ENCODE assay signal across 8 mouse cellular contexts in genomic region chr10:17722653-17723410, GRCm38 (mm10). TPM values are rescaled to one million over a fixed set of nuclear protein-coding genes. Genes with fewer than 3 reads are reported as not detected.
DNase-seq lines count a peak whose midpoint lies in the region; ATAC-seq and TF ChIP-seq lines count a peak whose summit lies in the region.

Cited2 (plus strand) TSS chr10:17723218.

- H3K9ac ChIP-seq in kidney, embryonic 15.5 days, result peak within 1 kb of the TSS; percentile 96

- peak; percentile 98 for DNase-seq in A20 (ENCODE audit: low read depth, low spot score)
- DNase-seq in heart, embryonic 10.5 days (ENCODE audit: low spot score), result peak; percentile 97
- DNase-seq in liver, result peak; percentile 95
- DNase-seq in spleen, postnatal 4 days (ENCODE audit: low spot score in 2 of 2), result peak; percentile 96 to 99

- H3K4me1 ChIP-seq in bone marrow macrophage, adult 2 months (ENCODE audit: control insufficient read depth, insufficient read depth, low read length), result peaks cover 32% of the 10 kb centered on the region
- peaks cover 13% of the 10 kb centered on the region for H3K4me1 ChIP-seq in embryonic fibroblast, embryonic 13.5 days (ENCODE audit: control insufficient read depth, insufficient read depth, low read length)
- H3K4me1 ChIP-seq in heart, embryonic 10.5 days, result peaks cover 43% of the 10 kb centered on the region
- H3K4me1 ChIP-seq in kidney, embryonic 15.5 days, result peaks cover 34% of the 10 kb centered on the region

- peak; percentile 99 for TF ChIP-seq POLR2A in bone marrow macrophage, adult 2 months (IDR thresholded peaks at IDR 0.05; ENCODE audit: borderline replicate concordance, low read depth, low read length)
- TF ChIP-seq POLR2A in embryonic fibroblast, embryonic 13.5 days (IDR thresholded peaks at IDR 0.05; ENCODE audit: low read depth, low read length), result peak; percentile 100

- ATAC-seq in kidney, embryonic 15.5 days (replicated peaks; ENCODE audit: low FRiP score), result peak; percentile 88
- ATAC-seq in monocyte, adult 5-6 weeks (replicated peaks; ENCODE audit: insufficient number of reproducible peaks, low FRiP score, low TSS enrichment, poor library complexity, severe bottlenecking), result peak; percentile 69

- peak within 1 kb of the TSS; percentile 99 for H3K27ac ChIP-seq in bone marrow macrophage, adult 2 months (ENCODE audit: insufficient read depth, low read depth, low read length)
- H3K27ac ChIP-seq in embryonic fibroblast, embryonic 13.5 days (ENCODE audit: insufficient read depth, low read length), result peak within 1 kb of the TSS; percentile 91
- H3K27ac ChIP-seq in heart, embryonic 10.5 days, result peak within 1 kb of the TSS; percentile 97
- peak within 1 kb of the TSS; percentile 100 for H3K27ac ChIP-seq in kidney, embryonic 15.5 days

- no peaks in the 10 kb centered on the region for H3K9me3 ChIP-seq in heart, embryonic 10.5 days
- H3K9me3 ChIP-seq in kidney, embryonic 15.5 days (replicated peaks), result no peaks in the 10 kb centered on the region

- WGBS in heart, embryonic 10.5 days, result under 1% methylated on average over 55 of the region's 55 CpGs
- under 1% methylated on average over 55 of the region's 55 CpGs for WGBS in kidney, embryonic 15.5 days

- H3K4me2 ChIP-seq in kidney, embryonic 15.5 days, result peak within 1 kb of the TSS; percentile 81

- peak within 1 kb of the TSS; percentile 97 for H3K4me3 ChIP-seq in bone marrow macrophage, adult 2 months (ENCODE audit: insufficient read depth, low read length)
- peak within 1 kb of the TSS; percentile 93 for H3K4me3 ChIP-seq in embryonic fibroblast, embryonic 13.5 days (ENCODE audit: insufficient read depth, low read length)
- peak within 1 kb of the TSS; percentile 93 for H3K4me3 ChIP-seq in heart, embryonic 10.5 days
- peak within 1 kb of the TSS; percentile 89 for H3K4me3 ChIP-seq in kidney, embryonic 15.5 days (replicated peaks)

- H3K36me3 ChIP-seq in heart, embryonic 10.5 days, result no peaks in the 10 kb centered on the region; the same call in 1 of the 2 replicates
- H3K36me3 ChIP-seq in kidney, embryonic 15.5 days, result peaks cover 4% of the 10 kb centered on the region; the same call in 1 of the 2 replicates

- no peak; the same call in 1 of the 2 replicates for TF ChIP-seq CTCF in bone marrow macrophage, adult 2 months (IDR thresholded peaks at IDR 0.05; ENCODE audit: low read depth, low read length)
- peak; percentile 39; the same call in 1 of the 2 replicates for TF ChIP-seq CTCF in embryonic fibroblast, embryonic 13.5 days (IDR thresholded peaks at IDR 0.05; ENCODE audit: borderline replicate concordance, insufficient read depth, low read length)

- H3K27me3 ChIP-seq in heart, embryonic 10.5 days (ENCODE audit: insufficient read depth, poor library complexity, severe bottlenecking), result no peaks in the 10 kb centered on the region
- 0 out of 2 replicates have a peak, but pooled peaks cover 3% of the 10 kb centered on the region for H3K27me3 ChIP-seq in kidney, embryonic 15.5 days

RNA-seq across cellular contexts. Expression of gene Cited2, which starts in this region (rescaled TPM):
- polyA plus RNA-seq in bone marrow macrophage, adult 2 months (2012; ENCODE audit: insufficient read depth, insufficient read length, missing spikeins), result 136 and 143 TPM in 2 replicates
- polyA plus RNA-seq in embryonic fibroblast, embryonic 13.5 days (2011; ENCODE audit: insufficient read length, low read depth, missing spikeins), result 57.1 and 90.2 TPM in 2 replicates
- polyA plus RNA-seq in heart, embryonic 10.5 days (2016; fragmentation: Nextera tagmentation; extraction: Ambion mirVana), result 40.4 and 60.1 TPM in 2 replicates
- 76.3 and 77.4 TPM in 2 replicates for polyA plus RNA-seq in kidney, embryonic 15.5 days (2015; fragmentation: Nextera tagmentation; extraction: Ambion mirVana)
- 29.2 to 39.7 TPM (median 32.6 TPM) in 3 replicates for total RNA-seq in monocyte, adult 5-6 weeks (2017)

Comparison
In these comparisons a context has a peak if more than half of its experiments do, and no peak if none do; other contexts are left out.
1. Peak in every context shown above with its lines: DNase-seq, ATAC-seq, H3K4me3 ChIP-seq and H3K27ac ChIP-seq.